Mouse (Mus musculus) spleen, adult 2 months (tissue): ENCODE measurements at regions not wholly inside any gene's neighbourhood (a gene's known extent, or its start where the extent isn't known, plus 50 kb on each side); places are given as distances from the start of the nearest gene placed in this dataset.

ENCODE experiments used
- CTCF ChIP-seq: fragments of 200-500 bp; IDR thresholded peaks from 2 replicates; pipeline ENCODE4 v1.5.1; 2011; ENCODE audit warnings: mild to moderate bottlenecking, inconsistent platforms; ENCODE audit not compliant: insufficient read depth, insufficient read length, insufficient replicate concordance; ENCODE audit errors: extremely low read depth
- POLR2A ChIP-seq: fragments of 200-500 bp; IDR thresholded peaks from 2 replicates; pipeline ENCODE4 v1.6.1; 2011; ENCODE audit warnings: low read depth, low read length, inconsistent platforms

GRCm38 (mm10) chr17:45902668-45903067, 129.5 kb downstream of the Vegfa start:
- no peak for TF ChIP-seq POLR2A
- no peak for TF ChIP-seq CTCF
